Mouse (Mus musculus): ENCODE data around the gene Ccdc39.
A peak's percentile ranks its signal among the peaks of the same experiment; 100 is the strongest.

Ccdc39 gene

DNA sequence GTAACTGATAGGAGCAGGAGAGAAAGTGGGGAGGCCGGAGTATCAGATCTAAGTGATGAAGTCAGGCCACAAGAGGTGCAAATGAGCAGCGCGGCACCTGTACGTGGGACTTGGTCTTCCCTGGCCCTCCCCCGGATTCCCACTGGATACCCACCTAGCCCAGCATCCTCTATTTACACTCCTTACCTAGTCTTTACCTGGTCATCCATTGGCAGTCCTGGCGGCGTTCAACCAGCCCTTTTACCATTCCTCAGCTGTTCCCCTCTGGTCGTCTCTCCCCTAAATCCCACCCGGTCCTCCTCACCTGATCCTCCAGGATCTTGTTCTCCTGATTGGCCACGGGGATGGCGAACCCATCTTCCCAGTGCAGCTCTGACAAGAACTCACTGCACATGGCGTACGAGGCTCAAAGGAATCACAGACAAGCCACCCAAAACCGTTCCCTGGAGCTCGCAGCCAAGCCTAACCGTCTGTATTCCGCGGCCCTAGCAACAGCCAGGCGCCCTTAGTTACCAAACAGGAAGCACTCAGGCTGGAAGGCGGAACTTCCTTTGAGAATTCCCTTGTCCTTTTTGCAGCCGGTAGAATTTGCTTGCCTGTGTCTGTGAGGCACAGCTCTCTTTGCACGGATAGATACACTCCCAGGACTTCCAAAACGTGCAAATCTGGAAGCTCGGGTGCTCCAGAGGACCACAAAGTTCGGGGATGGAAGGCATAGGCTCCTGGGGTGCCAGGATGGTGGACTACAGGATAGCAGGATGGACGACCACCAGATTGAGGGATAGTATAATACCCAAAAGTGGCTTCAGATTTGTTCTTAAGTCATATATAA is at the start of gene Ccdc39:
Gene Ccdc39 (minus strand): TSS at position 510 of the 832 bp plus-strand sequence.
- peak; percentile 7 to 13 for DNase-seq

DNA sequence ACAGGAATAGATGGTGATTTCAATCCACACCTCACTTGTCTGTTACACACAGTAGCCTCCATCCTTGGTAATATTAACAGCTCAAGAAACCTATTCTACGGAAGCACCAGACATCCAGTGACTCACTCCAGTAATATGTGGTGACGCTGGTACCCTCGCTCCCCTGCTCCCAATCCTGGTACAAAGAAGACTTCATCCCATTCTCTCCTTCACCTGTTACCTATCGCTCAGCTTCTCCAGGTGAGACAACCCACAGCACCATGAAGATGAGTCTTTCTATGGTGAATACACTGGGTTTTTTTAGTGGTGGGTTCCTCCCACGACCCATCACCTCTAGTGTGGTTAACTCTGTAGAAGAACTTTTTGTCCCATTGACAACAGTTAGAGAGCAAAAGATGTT is 49.3 kb upstream of the Ccdc39 start:
- no peak for DNase-seq

DNA sequence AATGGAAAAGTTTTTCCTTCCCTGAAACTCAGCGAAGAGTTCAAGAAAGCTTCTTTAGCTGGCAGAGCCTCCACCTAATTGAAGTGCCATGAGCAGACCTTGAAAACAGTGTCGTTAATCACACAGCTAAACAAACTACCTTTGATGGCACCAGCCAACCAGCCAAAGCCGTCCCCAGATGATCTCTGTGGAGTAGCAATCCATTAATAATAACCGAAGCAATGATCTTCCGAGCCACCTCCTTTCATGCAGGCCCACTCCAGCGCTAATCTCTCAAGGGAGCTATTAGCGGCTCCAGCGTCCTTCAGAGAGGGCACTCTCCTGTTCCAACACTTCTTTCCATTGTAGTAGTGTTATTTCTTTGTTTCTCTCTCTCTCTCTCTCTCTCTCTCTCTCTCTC is 43.3 kb upstream of the Ccdc39 start:
- no peak for DNase-seq

DNA sequence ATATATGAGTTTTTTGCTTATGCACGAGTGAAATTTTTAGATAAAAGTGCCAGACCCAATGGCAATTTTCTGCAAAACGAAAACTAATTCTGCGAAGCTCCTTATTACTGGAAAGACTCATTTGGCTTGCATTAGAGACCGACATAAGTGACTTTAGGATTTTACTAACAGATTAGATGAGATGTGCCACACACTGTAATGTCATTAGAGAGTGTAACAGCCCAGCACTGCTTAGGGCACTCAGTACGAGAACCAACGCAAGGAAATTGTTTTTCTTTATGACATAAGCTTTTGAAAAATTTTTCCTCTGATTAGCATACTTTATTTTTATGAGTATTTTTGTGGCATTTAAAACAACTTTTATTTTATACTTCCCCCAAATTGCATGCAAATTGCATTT is 39.0 kb upstream of the Ccdc39 start:
- no peak for DNase-seq

DNA sequence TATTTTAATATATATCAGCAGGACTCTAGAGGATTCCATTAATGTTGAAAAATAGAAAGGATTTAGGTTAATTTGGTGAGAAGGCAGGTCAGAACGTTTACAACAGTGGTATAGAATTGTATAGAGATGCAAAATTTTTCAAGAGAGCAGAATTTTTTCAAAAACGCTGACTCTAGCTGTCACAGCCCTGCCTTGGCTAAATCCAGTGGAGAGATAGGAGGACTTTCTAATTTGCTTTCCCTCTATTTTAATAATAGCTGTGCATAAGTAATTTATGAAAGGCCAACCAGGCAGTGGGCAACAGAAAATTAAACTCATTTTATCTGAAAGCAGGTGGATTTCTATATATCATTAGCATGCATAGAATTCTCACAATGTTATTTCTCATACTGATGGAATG is 38.6 kb upstream of the Ccdc39 start:
- no peak for DNase-seq

DNA sequence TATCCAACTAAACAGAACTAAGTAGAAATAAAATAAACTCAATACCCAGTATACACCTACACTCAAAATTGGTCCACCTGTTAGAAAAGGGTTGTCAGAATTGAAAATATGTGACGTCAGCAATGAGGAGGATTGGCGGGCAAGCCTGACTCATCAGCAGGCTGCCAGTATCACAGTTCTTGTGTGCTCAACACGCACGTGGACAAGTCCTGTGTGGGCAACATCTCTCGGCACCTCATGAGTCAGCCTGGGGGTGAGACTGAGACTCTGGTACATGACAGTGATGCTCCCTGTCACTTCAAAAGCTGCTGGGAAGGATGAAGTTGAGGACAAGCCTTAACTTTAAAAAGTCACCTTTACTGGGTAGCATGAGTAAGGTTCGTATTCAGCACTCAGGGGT is 34.6 kb upstream of the Ccdc39 start:
- DNase-seq = no peak

DNA sequence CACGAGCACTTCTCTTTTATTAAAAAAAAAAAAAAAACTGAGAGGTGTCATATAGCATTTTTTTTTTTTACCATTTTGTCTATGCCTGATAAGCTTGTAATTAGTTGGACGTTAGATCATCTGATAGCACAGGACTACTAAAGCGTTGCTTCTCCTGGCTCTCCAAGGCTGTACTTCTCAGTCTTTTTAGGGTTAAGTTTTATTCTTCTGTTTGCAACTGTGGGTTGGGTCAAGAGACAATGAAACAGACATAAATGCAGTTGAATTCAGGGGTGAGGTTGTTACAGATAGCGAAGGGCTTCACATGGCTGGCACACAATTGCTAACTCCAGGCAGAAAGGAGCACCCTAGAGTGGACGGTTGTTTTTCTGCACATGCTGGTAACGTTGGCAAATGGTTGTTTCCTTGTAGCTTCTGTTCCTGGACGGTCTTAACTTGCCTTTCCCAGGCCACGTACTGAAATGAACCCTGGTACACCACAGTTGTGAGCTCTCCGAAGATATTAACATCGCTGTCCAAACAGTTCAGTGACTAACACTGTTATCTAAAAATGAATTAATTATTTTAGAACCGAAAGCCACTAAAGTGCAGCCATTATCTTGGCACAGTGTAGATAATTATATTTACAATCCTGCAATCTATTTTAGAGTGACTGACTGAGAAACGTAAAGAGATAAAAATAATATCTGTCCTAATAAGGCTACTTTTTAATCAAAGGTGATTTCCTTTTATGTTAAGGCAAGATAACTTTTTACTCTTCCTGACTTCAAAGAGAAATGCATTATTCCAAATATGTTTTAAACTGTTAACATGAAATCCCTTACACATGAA is 30.6 kb upstream of the Ccdc39 start:
- DNase-seq = no peak

DNA sequence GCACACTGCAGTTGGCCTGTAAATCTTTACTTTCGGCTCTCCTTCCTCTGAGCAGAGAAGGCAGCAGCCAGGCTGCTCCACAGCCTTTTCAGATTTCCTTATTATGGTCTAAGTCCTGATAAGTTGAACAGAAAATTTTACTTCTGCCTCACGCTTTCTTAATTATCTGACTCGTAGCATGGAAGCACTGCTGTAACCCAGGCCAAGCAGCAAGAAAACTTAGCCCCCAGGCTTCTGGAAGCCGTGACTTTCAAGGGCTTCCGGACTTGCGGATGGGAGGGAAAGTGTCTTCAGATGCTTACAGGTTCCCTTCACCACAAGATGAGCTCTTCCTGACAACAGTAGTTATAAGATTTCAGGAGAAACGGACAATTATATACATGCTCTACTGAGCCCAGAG is 29.7 kb upstream of the Ccdc39 start:
- DNase-seq = no peak

DNA sequence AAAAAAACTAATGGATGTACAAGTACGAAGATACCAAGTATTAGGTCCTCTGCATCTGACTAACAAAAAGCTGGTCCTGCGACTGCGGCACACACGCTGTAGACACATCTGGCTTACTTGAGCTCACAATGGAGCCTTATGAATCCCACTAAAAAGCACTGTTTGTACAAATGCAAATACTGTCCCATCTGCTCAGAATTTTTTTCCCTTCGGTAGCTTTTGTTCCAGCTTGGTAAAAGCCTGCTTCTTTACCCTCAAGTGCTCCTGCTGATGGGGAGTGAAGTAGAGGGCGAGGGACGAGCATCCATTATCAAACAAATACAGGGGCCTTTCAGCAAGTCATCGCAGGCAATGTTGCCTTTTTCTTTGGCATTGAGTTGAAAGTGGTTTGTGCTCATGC is 29.3 kb upstream of the Ccdc39 start:
- no peak for DNase-seq

DNA sequence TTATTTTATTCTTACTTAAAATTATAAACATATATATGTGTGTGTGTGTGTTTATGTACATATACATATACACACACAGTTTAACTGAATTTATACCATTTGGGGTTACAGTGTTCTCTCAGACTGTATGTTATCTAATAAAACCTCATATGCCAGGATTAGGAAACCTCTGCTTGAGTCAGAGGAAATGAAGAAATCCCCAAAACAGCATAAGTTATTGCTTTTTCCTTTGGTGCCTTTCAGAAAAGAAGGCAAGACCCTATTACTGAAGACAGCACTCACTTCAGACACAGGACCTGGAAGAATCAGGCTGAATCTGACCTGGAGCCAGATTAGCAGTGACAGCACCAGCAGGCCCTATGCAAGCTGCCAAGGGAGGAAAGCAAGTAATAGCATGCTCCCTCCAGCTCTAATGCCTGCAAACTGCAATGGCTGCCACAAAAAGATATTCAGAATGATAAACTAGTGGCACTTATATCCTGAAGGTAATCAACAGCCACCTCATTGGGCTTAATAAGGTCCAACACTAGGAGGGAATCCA is 20.0 kb upstream of the Ccdc39 start:
- no peak for DNase-seq

DNA sequence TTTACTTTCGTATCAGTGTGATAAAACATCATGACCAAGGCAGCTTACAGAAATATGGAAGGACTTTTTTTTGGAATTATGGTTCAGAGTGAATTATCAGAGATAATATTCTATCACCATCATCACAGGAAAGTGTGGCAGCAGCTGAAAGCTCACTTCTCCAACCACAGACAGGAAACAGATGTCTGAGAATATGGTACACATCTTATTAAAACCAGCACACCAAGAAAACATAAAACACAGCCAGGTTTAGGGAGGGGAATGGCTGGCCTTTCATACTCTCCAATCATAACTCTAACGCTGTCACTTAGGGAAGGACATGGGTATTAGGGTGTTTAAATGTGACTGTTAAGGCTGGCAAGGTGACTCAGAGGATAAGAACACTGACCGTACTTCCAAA is 14.8 kb upstream of the Ccdc39 start:
- no peak for DNase-seq

DNA sequence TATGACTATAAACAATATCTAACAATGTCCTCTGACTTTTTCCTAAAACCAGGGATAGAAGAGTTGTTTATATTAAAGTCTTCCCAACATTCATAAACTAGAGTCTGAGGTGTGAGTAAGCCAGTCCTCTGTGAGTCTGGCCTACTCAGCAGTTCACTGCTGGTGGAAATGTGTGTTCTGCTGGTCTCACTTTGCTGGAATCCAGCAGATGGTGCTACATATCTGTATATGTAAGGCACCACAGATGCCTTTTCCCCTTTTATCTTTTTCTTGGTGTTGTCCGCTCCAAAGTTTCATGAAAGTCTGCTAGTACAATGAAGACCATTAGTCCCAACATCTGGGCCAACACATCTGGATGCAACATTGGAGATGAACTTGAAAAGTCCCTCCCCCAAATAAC is 9.0 kb upstream of the Ccdc39 start:
- DNase-seq = no peak

DNA sequence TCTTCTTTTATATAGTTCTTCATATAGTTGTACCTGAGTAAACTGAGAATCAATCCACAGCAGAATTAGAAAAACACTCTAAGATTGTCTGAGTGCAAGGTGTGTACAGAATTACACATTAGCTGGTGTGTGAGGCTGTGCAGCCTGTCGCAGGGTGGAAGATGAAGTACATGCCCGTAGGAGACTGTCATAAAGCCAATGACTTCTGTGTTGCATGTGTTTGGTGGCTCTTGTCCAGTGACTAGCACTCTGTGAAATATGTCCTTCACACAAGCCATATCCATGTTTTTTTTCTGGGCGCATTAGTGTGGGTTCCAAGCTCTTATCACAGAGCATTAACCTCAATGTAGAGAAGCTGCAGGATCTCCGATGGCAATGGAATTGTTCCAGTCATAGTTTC is 6.7 kb upstream of the Ccdc39 start:
- no peak for DNase-seq

DNA sequence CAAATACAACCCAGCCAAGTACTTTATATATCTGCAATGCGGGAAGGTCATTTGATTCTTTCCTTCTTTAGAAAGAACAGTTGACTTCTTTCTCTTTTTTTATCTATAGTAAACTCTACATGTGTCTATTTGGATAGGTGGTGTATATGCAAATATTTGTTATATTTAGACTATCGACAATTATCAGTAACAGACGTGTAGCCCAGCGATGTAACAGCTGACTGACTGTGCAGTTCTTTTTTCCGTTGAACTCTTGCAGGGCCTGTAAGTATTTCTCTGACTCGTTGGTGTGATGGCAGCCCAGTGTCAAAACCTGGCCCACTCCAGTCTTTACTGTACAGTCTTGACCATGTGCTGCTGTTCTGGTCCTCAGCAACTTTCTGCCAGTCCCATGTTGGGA is 2.5 kb upstream of the Ccdc39 start:
- DNase-seq = no peak

DNA sequence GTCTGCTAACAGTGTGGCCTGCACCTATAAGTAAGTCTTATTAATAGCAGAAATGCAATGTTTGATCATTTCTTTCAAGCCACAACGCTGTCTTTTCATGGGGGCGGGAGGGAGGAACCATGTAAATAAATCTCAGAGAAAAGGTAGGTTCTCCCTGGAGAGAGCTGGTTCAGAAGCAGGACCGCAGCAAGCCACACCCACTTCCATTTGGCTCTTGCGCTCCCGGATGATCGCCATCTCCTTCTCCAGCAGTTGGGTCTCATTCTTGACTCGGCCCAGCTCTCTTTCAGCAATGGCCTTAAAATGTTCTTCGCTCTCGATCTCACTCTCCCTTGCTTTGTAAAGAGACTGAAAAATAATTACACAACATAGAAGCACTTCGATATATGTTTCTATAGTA is 5.2 kb downstream of the Ccdc39 start:
- no peak for DNase-seq

DNA sequence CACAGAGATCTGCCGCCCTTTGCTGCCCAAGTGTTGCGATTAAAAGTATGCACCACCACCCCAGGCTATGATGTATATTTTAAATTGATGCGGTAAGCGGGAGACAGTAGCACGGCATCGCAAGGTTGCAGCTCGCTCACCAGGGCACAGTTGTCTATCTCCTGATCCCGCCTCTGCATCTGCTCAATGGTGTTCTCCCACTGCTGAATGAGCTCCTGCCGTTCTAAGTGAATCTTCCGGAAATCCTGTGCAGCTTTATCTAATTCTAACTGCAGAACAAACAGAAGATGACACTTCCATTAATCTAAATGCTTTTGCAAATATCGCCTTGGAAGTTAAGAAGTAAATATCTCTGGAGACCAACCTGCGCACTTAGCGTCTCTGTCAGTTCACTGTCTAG is 7.5 kb downstream of the Ccdc39 start:
- no peak for DNase-seq

DNA sequence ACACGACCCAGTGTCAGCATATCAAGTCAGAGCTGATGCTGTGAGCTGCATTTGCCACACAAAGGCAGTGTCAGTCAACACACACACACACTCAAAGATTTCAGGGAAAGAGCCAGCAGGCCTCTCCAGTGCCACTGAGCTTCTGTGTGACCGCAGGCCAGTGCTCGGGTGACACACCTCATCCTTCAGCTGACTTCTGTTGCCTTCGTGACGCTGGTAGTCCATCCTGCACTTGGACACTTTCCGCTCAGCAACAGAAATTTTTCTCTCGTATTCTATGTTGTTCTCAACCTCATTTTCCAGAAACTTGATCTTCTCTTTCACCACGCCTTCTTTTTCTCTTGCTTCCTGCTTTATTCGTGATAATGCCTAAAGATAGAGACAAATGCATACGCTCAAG is 11.8 kb downstream of the Ccdc39 start:
- no peak for DNase-seq

DNA sequence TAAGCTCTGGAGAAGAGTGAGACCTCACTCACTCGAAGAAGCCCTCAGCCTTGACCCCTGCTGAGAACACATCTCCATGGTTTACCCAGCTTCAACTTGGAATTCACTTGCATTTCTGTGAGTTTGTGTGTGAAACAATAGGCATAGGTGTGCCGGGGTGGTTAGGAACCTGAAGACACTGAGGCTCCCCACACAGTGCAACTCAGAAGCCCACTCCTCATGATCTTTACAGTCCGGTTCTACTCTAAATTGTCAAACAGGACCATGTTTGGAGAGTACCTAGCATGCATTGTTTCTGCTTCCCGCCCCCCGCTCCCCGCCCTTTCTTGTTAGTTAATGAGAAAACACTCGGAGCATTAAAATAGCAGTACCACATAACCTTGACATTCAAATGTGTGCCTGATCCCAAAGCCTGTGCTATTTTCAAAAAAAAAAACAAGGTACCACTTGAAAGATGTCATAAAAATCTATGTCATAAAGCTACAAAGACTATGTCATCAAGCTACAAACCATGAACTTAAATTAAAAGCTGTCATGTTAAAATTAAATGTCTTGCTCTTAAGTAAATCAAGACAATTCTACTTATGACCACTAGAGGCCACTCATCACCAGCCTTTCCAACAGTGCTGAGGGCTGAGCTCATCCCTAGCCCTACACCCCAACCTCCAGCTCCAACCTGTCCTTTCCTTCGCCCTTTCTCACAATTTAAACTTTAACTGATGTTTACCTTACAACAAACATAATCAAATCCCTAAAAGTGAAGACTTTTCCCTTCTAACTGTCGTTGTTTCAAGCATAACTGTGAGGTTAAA is 19.8 kb downstream of the Ccdc39 start:
- DNase-seq = peak; percentile 27 to 44

DNA sequence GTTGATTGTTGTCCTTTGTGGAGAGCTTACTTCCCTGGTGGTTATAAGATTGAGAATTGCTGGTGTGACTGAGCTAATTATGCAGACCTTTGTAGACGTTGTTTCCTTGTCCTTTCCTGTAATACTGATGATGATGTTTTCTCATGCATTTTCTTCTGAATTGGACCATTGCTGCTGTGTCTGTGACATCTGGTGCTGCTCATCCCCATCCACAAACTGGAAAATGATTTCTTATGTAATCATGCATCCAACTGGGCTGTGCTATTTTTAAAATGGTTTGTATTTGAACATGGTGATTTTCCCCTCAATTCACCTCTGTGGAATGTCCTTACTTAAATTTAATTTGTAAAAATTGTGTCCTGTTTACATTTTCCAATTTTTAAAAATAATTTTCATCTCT is 37.0 kb downstream of the Ccdc39 start:
- no peak for DNase-seq

DNA sequence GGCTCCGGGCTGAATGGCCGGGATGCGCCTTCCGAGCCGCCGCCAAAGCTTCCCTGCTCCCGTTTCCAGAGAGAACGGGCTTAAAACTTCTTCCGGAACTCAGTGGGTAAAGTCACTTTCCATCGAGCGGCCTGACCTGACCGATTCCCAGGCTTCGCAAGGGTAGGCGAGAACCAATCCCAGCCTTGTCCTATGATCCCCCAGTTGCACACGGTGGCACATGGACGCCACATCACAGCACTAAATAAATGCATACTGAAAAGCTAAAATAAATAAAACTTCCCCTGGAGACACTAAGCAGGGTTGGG is 43.6 kb downstream of the Ccdc39 start:
- DNase-seq = no peak

DNA sequence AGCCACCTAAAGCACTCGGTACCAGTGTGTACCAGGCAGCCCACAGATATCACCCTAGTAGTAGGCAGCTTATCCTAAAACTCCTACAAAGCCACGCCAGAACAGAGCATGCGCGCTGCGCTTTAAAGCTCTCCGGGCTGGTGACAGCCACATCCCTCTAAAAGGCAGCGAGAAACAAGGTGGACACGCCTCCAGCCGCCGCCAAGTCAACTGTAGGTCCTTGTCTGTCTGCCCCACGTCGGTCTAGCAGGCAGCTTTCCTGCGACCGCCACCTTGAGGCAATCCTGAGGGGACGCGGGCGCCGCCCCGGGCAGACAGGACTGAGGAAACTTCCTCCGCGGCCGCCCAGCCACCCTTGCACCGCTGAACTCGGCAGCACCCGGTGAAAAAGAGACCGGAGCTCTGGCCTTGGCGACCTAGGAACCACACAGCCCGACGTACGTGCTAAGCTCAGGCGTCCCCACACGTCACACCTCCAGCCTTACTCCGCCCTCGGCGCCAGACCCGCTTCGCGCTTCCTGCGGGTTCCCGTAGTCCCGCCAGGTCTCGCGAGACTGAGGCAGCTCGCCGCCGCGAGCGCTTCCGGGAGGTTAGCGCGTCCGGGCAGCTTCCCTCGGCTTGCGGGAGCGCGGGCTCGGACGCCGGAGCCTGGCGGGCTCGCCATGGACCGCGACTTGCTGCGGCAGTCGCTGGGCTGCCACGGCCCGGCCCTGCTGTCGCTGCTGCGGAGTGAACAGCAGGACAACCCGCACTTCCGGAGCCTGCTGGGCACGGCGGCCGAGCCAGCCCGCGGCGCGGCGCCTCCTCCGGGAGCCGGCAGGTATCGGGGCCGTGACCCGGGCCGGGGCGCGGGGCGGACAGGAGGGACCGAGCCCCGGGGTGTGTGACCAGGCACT is 44.2 kb downstream of the Ccdc39 start, which contains the start of gene Ttc14:
Gene Ttc14 (plus strand): TSS at position 216 of the 896 bp plus-strand sequence.
- peak; percentile 98 to 99 for DNase-seq

DNA sequence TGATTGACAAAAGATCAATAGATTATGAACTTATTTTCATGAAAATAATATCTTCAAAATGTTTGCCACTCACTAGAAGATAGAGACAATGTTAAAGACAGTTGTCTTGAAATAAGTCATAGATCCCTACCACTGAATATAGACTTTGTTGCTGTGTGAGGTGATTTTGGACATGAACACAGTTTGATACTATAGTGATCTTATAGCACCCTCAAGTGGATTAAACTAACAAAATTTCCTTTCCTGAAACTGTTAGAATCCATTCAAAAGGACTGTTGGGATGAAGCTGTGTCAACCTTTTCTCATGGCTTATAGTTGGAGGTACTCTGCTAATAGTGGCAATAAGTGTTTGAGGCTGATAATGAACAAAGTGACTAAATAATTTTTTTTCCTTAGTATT is 53.1 kb downstream of the Ccdc39 start:
- no peak for DNase-seq

Data from B cell, adult 2 months (primary cell).